Mouse (Mus musculus) testis, adult 10 weeks (tissue): Measurements from ENCODE around the gene Scyl1. TPM values are rescaled to one million over a fixed set of nuclear protein-coding genes. Genes with fewer than 3 reads are reported as not detected.

Source experiments
- polyA plus RNA-seq: library from polyadenylated mRNA; stranded (reverse); fragments of 350-450 nt; fragmentation: Illumina TruSeq; extraction: RNeasy Lipid Tissue Mini Kit (QIAGEN cat#74804); gene quantifications from one replicate; pipeline ENCODE4 v1.2.3, GENCODE M21; 2014; ENCODE audit warnings: low read depth, low replicate concordance

Scyl1 gene
- polyA plus RNA-seq: 0.52 TPM

DNA sequence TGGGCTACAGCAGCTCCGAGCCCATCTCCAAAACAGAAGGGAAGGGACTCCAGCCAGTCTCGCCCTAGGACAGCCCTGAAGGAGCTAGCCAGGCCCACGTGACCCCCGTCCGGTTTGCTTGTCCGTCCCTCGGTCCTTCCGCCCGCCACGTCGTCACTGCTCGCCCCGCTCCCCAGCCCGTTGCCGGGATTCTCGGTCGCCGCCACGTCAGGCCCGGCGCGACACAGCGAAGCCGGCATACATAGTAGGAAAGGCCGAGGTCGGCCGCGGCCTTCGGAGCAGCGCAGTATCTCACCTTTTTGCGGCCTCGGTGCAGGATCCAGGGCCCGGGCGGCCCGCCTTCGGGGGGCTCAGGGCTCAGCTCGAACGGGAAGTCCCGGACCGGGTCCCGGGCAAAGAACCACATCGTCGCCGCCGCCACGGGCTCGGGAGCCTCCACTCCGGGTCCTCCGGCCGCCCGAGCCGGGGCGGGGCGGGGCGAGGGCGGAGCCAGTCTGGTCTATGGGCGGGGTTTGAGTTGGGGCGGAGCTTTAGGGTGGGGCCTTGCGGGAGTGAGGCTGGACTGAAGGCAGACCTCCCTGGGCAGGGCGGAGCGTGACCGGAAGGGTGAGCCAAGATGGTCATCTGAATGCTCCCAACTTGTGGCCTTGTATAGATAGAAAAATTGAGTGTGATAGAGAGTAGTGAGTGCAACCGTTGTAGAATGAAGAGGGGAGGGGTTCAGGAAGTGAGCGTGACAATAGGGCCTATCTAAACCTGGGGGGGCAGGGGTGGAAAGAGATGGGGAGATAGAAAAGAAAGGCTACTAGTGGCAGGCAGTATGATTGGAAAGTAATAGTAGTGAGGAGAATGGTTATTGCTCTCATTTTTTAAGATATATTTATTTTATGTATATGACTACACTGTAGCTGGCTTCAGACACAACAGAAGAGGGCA is at the start of gene Scyl1:
Scyl1 (minus strand) TSS at position 495 of the 936 bp plus-strand sequence.

DNA sequence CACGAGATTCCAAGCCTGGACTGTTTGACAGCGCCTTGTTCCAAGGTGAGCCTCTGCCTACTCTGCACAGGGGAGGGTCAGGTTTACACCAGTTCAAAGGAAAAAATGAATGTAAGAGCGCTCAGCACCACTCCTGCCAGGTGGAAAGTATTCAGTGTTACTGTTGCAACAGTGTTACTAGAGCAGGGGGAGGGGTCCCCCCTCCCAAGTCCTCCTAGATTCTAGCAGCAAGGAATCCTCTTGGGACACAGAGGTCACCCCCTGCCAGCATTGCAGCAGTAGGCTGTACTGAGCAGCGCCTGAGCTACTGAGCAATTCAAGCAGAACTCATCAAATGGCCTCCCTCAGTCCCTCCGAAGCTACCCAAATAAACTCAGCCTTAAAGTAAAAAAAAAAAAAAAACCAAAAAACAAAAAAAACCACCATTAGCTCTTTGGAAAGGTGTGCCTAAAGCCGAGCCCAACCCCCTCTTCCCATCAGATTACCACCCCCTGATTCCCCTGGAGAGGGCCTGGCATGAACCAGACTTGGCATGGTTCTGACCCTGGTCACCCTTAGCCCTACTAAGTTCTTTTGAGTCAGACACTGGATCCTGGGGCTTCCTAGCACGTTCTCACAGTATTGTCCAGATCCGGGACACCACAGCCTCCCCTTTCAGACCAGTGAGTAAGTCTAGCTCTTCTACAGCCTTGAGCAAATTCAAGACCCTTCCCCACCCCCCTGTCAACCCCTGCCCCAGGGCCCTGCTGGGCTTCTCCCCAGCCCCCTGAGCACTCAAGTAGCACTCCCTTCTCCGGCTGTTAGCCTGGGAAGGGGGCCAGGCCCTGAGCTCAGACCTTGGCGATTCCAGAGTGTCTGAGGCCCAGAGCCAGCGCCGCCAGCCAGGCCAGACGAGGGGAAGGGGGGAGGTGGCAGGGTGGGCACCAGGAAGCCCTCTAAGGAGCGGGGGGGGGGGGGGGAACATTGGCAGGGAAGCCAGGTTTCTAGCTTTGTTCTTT is 30.6 kb downstream of the Scyl1 start, which contains the start of gene Ltbp3:
Ltbp3 (plus strand) TSS at position 585 of the 998 bp plus-strand sequence.

DNA sequence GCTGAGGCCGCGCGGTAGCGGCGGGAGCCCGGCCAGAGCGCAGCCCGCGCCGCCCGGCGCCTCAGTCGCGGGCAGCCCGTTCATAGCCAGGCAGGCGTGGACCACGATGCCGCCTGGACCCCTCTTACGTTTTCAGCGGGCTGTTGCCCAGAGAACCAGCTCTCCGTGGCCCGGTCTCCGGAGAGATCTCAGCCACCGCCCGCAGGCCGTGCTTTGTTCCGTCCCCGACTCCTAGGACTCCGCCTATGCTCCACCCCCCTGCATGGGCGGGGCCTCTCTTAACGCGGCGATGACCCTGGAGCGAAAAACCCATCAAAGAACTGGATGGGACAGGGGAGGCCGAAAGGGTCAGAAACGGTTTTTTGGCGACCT is 41.8 kb downstream of the Scyl1 start, which contains the start of gene Fam89b:
Fam89b (minus strand) TSS at position 210 of the 372 bp plus-strand sequence.

DNA sequence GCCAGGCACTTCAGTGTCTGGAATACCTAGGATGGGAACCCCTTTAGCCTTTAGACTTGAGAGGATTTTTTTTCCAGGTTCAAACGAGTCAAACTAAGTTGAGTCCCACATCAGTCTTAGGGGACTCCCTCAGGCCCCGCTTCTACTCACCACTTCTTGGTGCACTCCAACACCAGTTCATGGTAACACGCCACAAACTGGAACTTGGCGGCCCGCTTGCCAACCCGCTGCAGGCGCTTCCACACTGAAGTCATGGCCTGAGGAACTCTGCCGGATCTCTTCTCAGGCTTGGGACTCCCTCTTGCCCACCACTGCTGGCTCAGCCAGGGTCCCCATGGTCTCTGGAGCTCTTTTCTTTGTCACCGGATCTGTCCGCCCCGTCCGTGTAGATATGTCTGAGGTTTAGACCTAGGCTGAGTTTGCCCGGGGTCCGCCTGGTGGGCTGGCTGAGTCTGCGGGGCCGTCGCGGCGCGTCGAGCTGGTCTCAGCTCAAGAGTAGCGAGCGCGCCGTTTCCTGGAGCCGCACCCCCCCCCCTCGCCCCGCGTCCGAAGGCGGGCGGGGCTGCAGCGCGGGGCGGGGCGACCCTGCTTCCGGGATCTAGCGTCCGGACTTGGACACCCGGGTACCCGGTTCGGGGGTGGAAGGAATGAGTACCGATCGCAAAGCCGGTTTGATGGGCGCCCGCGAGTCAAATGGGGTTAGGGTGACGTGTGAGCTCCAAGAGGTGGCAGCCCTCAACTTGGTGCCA is 45.3 kb downstream of the Scyl1 start, which contains the start of gene Ehbp1l1:
Ehbp1l1 (minus strand) TSS at position 551 of the 749 bp plus-strand sequence.

Other genes with a start within 250 kb of the Scyl1 start
- 1.9 TPM for gene Ovol1, start 210.8 kb downstream of the Scyl1 start, polyA plus RNA-seq
- not detected for gene Ap5b1, start 203.4 kb downstream of the Scyl1 start, polyA plus RNA-seq
- 0.25 TPM for gene Rnaseh2c, start 169.5 kb downstream of the Scyl1 start, polyA plus RNA-seq
- gene Kat5, start 161.2 kb downstream of the Scyl1 start, polyA plus RNA-seq: 52.9 TPM
- 1.1 TPM for gene Rela, start 133.9 kb downstream of the Scyl1 start, polyA plus RNA-seq
- 0.07 TPM for gene Sipa1, start 107.7 kb downstream of the Scyl1 start, polyA plus RNA-seq
- gene Map3k11, start 82.7 kb downstream of the Scyl1 start, polyA plus RNA-seq: 2.6 TPM
- 0.55 TPM for gene Pcnx3, start 82.5 kb downstream of the Scyl1 start, polyA plus RNA-seq
- gene Kcnk7, start 67.1 kb downstream of the Scyl1 start, polyA plus RNA-seq: not detected
- 3.6 TPM for gene Ehbp1l1, start 45.1 kb downstream of the Scyl1 start, polyA plus RNA-seq
- 4.0 TPM for gene Fam89b, start 41.8 kb downstream of the Scyl1 start, polyA plus RNA-seq
- 0.53 TPM for gene Ltbp3, start 30.5 kb downstream of the Scyl1 start, polyA plus RNA-seq
- 3.8 TPM for gene Frmd8, start 103.9 kb upstream of the Scyl1 start, polyA plus RNA-seq
- 2.8 TPM for gene Slc25a45, start 106.4 kb upstream of the Scyl1 start, polyA plus RNA-seq
- 0.38 TPM for gene Tigd3, start 122.7 kb upstream of the Scyl1 start, polyA plus RNA-seq
- gene Dpf2, start 141.6 kb upstream of the Scyl1 start, polyA plus RNA-seq: 9.0 TPM
- gene Cdc42ep2, start 153.4 kb upstream of the Scyl1 start, polyA plus RNA-seq: 0.11 TPM
- 7.6 TPM for gene Pola2, start 192.8 kb upstream of the Scyl1 start, polyA plus RNA-seq
- not detected for gene Slc22a20, start 214.7 kb upstream of the Scyl1 start, polyA plus RNA-seq
- gene Capn1, start 244.5 kb upstream of the Scyl1 start, polyA plus RNA-seq: 0.24 TPM